Mouse (Mus musculus) lung, adult 2 months (tissue): ENCODE measurements around the gene Stk38l. TPM values are rescaled to one million over a fixed set of nuclear protein-coding genes. Genes with fewer than 3 reads are reported as not detected.
"Not testable (repeated sequence)": the region's sequence is repeated elsewhere in the genome, so short reads cannot be mapped to it uniquely, and the experiment has no call there.

Experiments
- DNase-seq: peaks from one replicate; pipeline ENCODE4 v3.0.0; 2022
- H3K4me1 ChIP-seq: fragments of 200-500 bp; 2 replicates; pipeline ENCODE4 v1.6.1; 2011; ENCODE audit warnings: low read length; ENCODE audit not compliant: control insufficient read depth, insufficient read depth
- H3K4me3 ChIP-seq: fragments of 200-500 bp; replicated peaks from 2 replicates; pipeline ENCODE3; 2011; ENCODE audit warnings: low read depth, mild to moderate bottlenecking, control low read depth, low read length; ENCODE audit errors: extremely low read depth
- CTCF ChIP-seq: fragments of 200-500 bp; IDR thresholded peaks from 2 replicates; pipeline ENCODE4 v1.5.1; 2011; ENCODE audit warnings: mild to moderate bottlenecking, low read length, control low read depth; ENCODE audit not compliant: insufficient read depth
- POLR2A ChIP-seq: fragments of 200-500 bp; IDR thresholded peaks from 2 replicates; pipeline ENCODE4 v1.6.1; 2011; ENCODE audit warnings: low read depth, mild to moderate bottlenecking, control low read depth, low read length, borderline replicate concordance; ENCODE audit errors: extremely low read depth
- WGBS: fragments of 180-500 bp; shearing (Covaris S2); methylation state at CpG from one replicate; pipeline ENCODE4 v1.1.7; 2018; 5-methylcytosine and 5-hydroxymethylcytosine counted together
- polyA plus RNA-seq: library from polyadenylated mRNA; depleted of rRNA; stranded (reverse); fragments of >200 nt; gene quantifications from 2 replicates; pipeline ENCODE4 v1.2.3, GENCODE M21; 2012

The Stk38l gene
- polyA plus RNA-seq, 1 experiment, result 5.3 TPM

GRCm38 (mm10) chr6:146760736-146761135 lies 35.9 kb downstream of the Stk38l start:
- H3K4me1 ChIP-seq, result no peaks in the 10 kb centered on the region
- TF ChIP-seq CTCF (no peak), POLR2A (no peak)
- H3K4me3 ChIP-seq, result no peak overlapping the region
- WGBS, result 74% methylated on average over 4 of the region's 4 CpGs
- no peak for DNase-seq

- no peaks in the 10 kb centered on the region for H3K4me1 ChIP-seq
- DNase-seq, result peak; percentile 8
- no peak overlapping the region for H3K4me3 ChIP-seq
- WGBS, result 62% methylated on average over 5 of the region's 5 CpGs
- TF ChIP-seq POLR2A (no peak), CTCF (peak; percentile 33)
These were observed 37.6 kb downstream of the Stk38l start for GRCm38 (mm10) chr6:146762264-146762898.

GRCm38 (mm10) chr6:146764593-146764992 lies 39.8 kb downstream of the Stk38l start:
- 51% methylated on average over 2 of the region's 2 CpGs for WGBS
- no peak for DNase-seq
- no peak overlapping the region for H3K4me3 ChIP-seq
- TF ChIP-seq POLR2A, result no peak
- TF ChIP-seq CTCF, result no peak
- H3K4me1 ChIP-seq, result no peaks in the 10 kb centered on the region

GRCm38 (mm10) chr6:146765270-146765669 lies 40.5 kb downstream of the Stk38l start:
- Histone ChIP-seq H3K4me1 (no peaks in the 10 kb centered on the region), H3K4me3 (no peak overlapping the region)
- DNase-seq, result no peak
- WGBS, result 74% methylated on average over 4 of the region's 4 CpGs
- TF ChIP-seq POLR2A, result no peak
- TF ChIP-seq CTCF, result no peak

- DNase-seq, result no peak
- H3K4me3 ChIP-seq, result no peak overlapping the region
- no peaks in the 10 kb centered on the region for H3K4me1 ChIP-seq
- TF ChIP-seq CTCF (no peak), POLR2A (no peak)
- 90% methylated on average over 10 of the region's 10 CpGs for WGBS
These were observed 44.1 kb downstream of the Stk38l start for GRCm38 (mm10) chr6:146768813-146769404.

- TF ChIP-seq POLR2A (no peak), CTCF (no peak)
- DNase-seq, result no peak
- Histone ChIP-seq H3K4me3 (no peak overlapping the region), H3K4me1 (no peaks in the 10 kb centered on the region)
- 43% methylated on average over 6 of the region's 6 CpGs for WGBS
These were observed 45.4 kb downstream of the Stk38l start for GRCm38 (mm10) chr6:146770005-146770745.

- TF ChIP-seq CTCF (no peak), POLR2A (no peak)
- DNase-seq, result no peak
- WGBS, result 86% methylated on average over 5 of the region's 5 CpGs
- no peaks in the 10 kb centered on the region for H3K4me1 ChIP-seq
- no peak overlapping the region for H3K4me3 ChIP-seq
These were observed 46.0 kb downstream of the Stk38l start for GRCm38 (mm10) chr6:146770808-146771207.

GRCm38 (mm10) chr6:146775864-146776263 lies 51.1 kb downstream of the Stk38l start:
- H3K4me3 ChIP-seq, DNase-seq, H3K4me1 ChIP-seq: not testable (repeated sequence)
- WGBS, result 70% methylated on average over 8 of the region's 8 CpGs

- peak; percentile 13 for DNase-seq
- Histone ChIP-seq H3K4me3 (no peak overlapping the region), H3K4me1 (no peaks in the 10 kb centered on the region)
- TF ChIP-seq CTCF, result no peak
- no peak for TF ChIP-seq POLR2A
- WGBS, result 12% methylated on average over 2 of the region's 2 CpGs
These were observed 52.0 kb downstream of the Stk38l start for GRCm38 (mm10) chr6:146776610-146777389.
